Mouse (Mus musculus): Measurements from ENCODE around the gene Tmx1. TPM values are rescaled to one million over a fixed set of nuclear protein-coding genes. Genes with fewer than 3 reads are reported as not detected.

Tmx1 gene
- total and polyA plus RNA-seq, 3 experiments: 11.5 to 140 (median 86.5) TPM

- H3K4me1 ChIP-seq (ENCODE audit: insufficient read depth, low read depth, low read length): peaks cover 36% of the 10 kb centered on the region
These were observed 1.4 kb upstream of the Tmx1 start for GRCm38 (mm10) chr12:70451533-70451932.

DNA sequence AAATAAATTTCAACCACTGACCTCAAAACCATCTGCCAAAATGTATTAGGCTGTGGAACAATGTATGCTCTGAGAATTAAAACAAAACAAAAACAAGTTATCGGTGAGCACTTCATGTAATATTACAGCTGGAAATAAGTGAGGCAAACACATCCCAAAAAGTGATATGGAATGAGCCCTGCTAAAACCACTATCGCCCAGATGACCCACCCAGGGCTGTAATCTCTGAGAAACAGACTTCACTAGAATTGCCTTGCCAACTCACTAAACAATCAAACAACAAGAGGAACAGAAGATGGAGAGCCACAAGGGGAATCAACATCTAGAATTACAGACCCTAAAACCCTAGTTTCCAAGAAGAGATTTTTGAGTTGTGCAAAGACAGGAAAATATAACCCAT is 752 bp upstream of the Tmx1 start:
- H3K9me3 ChIP-seq (replicated peaks): no peaks in the 10 kb centered on the region
- peak; percentile 43 for ATAC-seq (ENCODE audit: extremely low read depth, insufficient number of reproducible peaks, low FRiP score, poor library complexity, severe bottlenecking)
- DNase-seq (ENCODE audit: low spot score): peak; percentile 28
- H3K4me1 ChIP-seq (ENCODE audit: insufficient read depth, low read depth, low read length): peaks cover 36% of the 10 kb centered on the region
- TF ChIP-seq POLR2AphosphoS5 (IDR thresholded peaks at IDR 0.05; ENCODE audit: insufficient replicate concordance, low read depth, low read length) (no peak), TAL1 (conservative IDR thresholded peaks at IDR 0.05; ENCODE audit: low read depth, low read length) (peak; percentile 64)
- H3K36me3 ChIP-seq (replicated peaks): peaks cover 23% of the 10 kb centered on the region
- peak overlapping the region; percentile 91; the same call in 1 of the 2 replicates for H3K4me3 ChIP-seq (ENCODE audit: low read depth, low read length)
- peaks cover 2% of the 10 kb centered on the region for H3K27me3 ChIP-seq (ENCODE audit: insufficient read depth, low read length)

More at GRCm38 (mm10) chr12:70451533-70451932, 1.4 kb upstream of the Tmx1 start:
- TF ChIP-seq CTCF (IDR thresholded peaks at IDR 0.05; ENCODE audit: low read depth, low read length) (no peak), TAL1 (conservative IDR thresholded peaks at IDR 0.05; ENCODE audit: low read depth, low read length) (no peak), GATA2 (IDR thresholded peaks at IDR 0.05; ENCODE audit: borderline replicate concordance, low read depth, low read length) (no peak), POLR2AphosphoS5 (IDR thresholded peaks at IDR 0.05; ENCODE audit: insufficient replicate concordance, low read depth, low read length) (no peak), GATA1 (IDR thresholded peaks at IDR 0.05; ENCODE audit: borderline replicate concordance, low read length) (no peak)
- H3K4me3 ChIP-seq (ENCODE audit: low read depth, low read length): peak overlapping the region; percentile 22; the same call in 1 of the 2 replicates
- ATAC-seq (ENCODE audit: extremely low read depth, insufficient number of reproducible peaks, low FRiP score, poor library complexity, severe bottlenecking) (no peak), DNase-seq (ENCODE audit: low spot score) (no peak)
- peaks cover 2% of the 10 kb centered on the region for H3K27me3 ChIP-seq (ENCODE audit: insufficient read depth, low read length)
- H3K9me3 ChIP-seq (replicated peaks): no peaks in the 10 kb centered on the region
- peaks cover 17% of the 10 kb centered on the region for H3K36me3 ChIP-seq (replicated peaks)

- H3K27me3 ChIP-seq (ENCODE audit: insufficient read depth, low read length): no peaks in the 10 kb centered on the region
- no peaks in the 10 kb centered on the region for H3K9me3 ChIP-seq (replicated peaks)
- DNase-seq (ENCODE audit: low spot score) (no peak), ATAC-seq (ENCODE audit: extremely low read depth, insufficient number of reproducible peaks, low FRiP score, poor library complexity, severe bottlenecking) (no peak)
- peaks cover 51% of the 10 kb centered on the region for H3K36me3 ChIP-seq (replicated peaks)
- H3K4me3 ChIP-seq (ENCODE audit: low read depth, low read length): no peak overlapping the region
- H3K4me1 ChIP-seq (ENCODE audit: insufficient read depth, low read depth, low read length): peaks cover 36% of the 10 kb centered on the region
- TF ChIP-seq POLR2AphosphoS5 (IDR thresholded peaks at IDR 0.05; ENCODE audit: insufficient replicate concordance, low read depth, low read length) (no peak), GATA1 (IDR thresholded peaks at IDR 0.05; ENCODE audit: borderline replicate concordance, low read length) (no peak), TAL1 (conservative IDR thresholded peaks at IDR 0.05; ENCODE audit: low read depth, low read length) (no peak), CTCF (IDR thresholded peaks at IDR 0.05; ENCODE audit: low read depth, low read length) (no peak), GATA2 (IDR thresholded peaks at IDR 0.05; ENCODE audit: borderline replicate concordance, low read depth, low read length) (no peak)
These were observed 2.3 kb downstream of the Tmx1 start for GRCm38 (mm10) chr12:70455226-70455625.

DNA sequence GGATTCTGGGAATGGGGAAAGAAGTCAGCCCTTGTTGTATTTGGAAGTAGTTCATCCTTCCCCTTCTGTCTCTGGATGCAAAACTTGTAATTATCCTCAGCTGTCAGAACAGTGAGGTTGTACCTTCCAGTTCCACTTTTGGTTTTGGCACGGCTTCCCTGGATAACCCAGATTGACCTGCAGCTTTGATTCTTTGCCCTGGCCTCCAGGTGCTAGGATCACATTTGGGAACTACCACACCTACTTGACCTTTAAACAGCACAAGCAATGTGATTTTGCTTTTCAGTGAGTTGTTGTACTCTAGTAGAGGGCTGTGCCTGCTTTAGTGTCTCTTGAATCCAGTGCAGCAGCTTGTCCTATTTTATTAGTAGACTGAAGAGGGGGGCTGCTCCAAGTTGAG is 6.7 kb downstream of the Tmx1 start:
- H3K4me3 ChIP-seq (ENCODE audit: low read depth, low read length): no peak overlapping the region
- peaks cover 13% of the 10 kb centered on the region for H3K4me1 ChIP-seq (ENCODE audit: insufficient read depth, low read depth, low read length)
- H3K27me3 ChIP-seq (ENCODE audit: insufficient read depth, low read length): no peaks in the 10 kb centered on the region
- DNase-seq (ENCODE audit: low spot score) (no peak), ATAC-seq (ENCODE audit: extremely low read depth, insufficient number of reproducible peaks, low FRiP score, poor library complexity, severe bottlenecking) (no peak)
- no peaks in the 10 kb centered on the region for H3K9me3 ChIP-seq (replicated peaks)
- TF ChIP-seq POLR2AphosphoS5 (IDR thresholded peaks at IDR 0.05; ENCODE audit: insufficient replicate concordance, low read depth, low read length) (no peak), GATA1 (IDR thresholded peaks at IDR 0.05; ENCODE audit: borderline replicate concordance, low read length) (no peak), CTCF (IDR thresholded peaks at IDR 0.05; ENCODE audit: low read depth, low read length) (no peak), GATA2 (IDR thresholded peaks at IDR 0.05; ENCODE audit: borderline replicate concordance, low read depth, low read length) (no peak), TAL1 (conservative IDR thresholded peaks at IDR 0.05; ENCODE audit: low read depth, low read length) (no peak)
- H3K36me3 ChIP-seq (replicated peaks): peaks cover 60% of the 10 kb centered on the region

GRCm38 (mm10) chr12:70464016-70464415 is 11.1 kb downstream of the Tmx1 start:
- no peaks in the 10 kb centered on the region for H3K4me1 ChIP-seq (ENCODE audit: insufficient read depth, low read depth, low read length)
- H3K27me3 ChIP-seq (ENCODE audit: insufficient read depth, low read length): no peaks in the 10 kb centered on the region
- no peak for DNase-seq (ENCODE audit: low spot score)
- H3K36me3 ChIP-seq (replicated peaks): peaks cover 64% of the 10 kb centered on the region
- H3K9me3 ChIP-seq (replicated peaks): no peaks in the 10 kb centered on the region
- ATAC-seq (ENCODE audit: extremely low read depth, insufficient number of reproducible peaks, low FRiP score, poor library complexity, severe bottlenecking): no peak
- TF ChIP-seq GATA1 (IDR thresholded peaks at IDR 0.05; ENCODE audit: borderline replicate concordance, low read length): no peak
- TF ChIP-seq POLR2AphosphoS5 (IDR thresholded peaks at IDR 0.05; ENCODE audit: insufficient replicate concordance, low read depth, low read length): no peak
- no peak for TF ChIP-seq GATA2 (IDR thresholded peaks at IDR 0.05; ENCODE audit: borderline replicate concordance, low read depth, low read length)
- no peak overlapping the region for H3K4me3 ChIP-seq (ENCODE audit: low read depth, low read length)

GRCm38 (mm10) chr12:70475336-70475735 is 22.4 kb downstream of the Tmx1 start:
- no peak overlapping the region for H3K4me3 ChIP-seq (ENCODE audit: low read depth, low read length)
- H3K4me1 ChIP-seq (ENCODE audit: insufficient read depth, low read depth, low read length): peaks cover 6% of the 10 kb centered on the region
- H3K27me3 ChIP-seq (ENCODE audit: insufficient read depth, low read length): peaks cover 25% of the 10 kb centered on the region
- H3K36me3 ChIP-seq (replicated peaks): no peaks in the 10 kb centered on the region
- no peak for ATAC-seq (ENCODE audit: extremely low read depth, insufficient number of reproducible peaks, low FRiP score, poor library complexity, severe bottlenecking)
- DNase-seq (ENCODE audit: low spot score): no peak
- TF ChIP-seq GATA2 (IDR thresholded peaks at IDR 0.05; ENCODE audit: borderline replicate concordance, low read depth, low read length): no peak
- TF ChIP-seq CTCF (IDR thresholded peaks at IDR 0.05; ENCODE audit: low read depth, low read length): no peak
- TF ChIP-seq POLR2AphosphoS5 (IDR thresholded peaks at IDR 0.05; ENCODE audit: insufficient replicate concordance, low read depth, low read length): no peak
- no peak for TF ChIP-seq TAL1 (conservative IDR thresholded peaks at IDR 0.05; ENCODE audit: low read depth, low read length)
- TF ChIP-seq GATA1 (IDR thresholded peaks at IDR 0.05; ENCODE audit: borderline replicate concordance, low read length): no peak
- no peaks in the 10 kb centered on the region for H3K9me3 ChIP-seq (replicated peaks)

All from G1E (cell line).